Mouse (Mus musculus) brain, embryonic 14.5 days (tissue): ENCODE data around the gene Hdac7.

Experiments used
- CTCF ChIP-seq: fragments of 200-500 bp; IDR thresholded peaks from 2 replicates; pipeline ENCODE4 v1.5.1; 2012; ENCODE audit warnings: inconsistent platforms, mild to moderate bottlenecking, moderate library complexity, borderline replicate concordance; ENCODE audit not compliant: insufficient read depth, insufficient read length; ENCODE audit errors: extremely low read depth
- POLR2A ChIP-seq: fragments of 200-500 bp; IDR thresholded peaks from 2 replicates; pipeline ENCODE4 v1.6.1; 2012; ENCODE audit warnings: mild to moderate bottlenecking, inconsistent platforms, borderline replicate concordance; ENCODE audit not compliant: poor library complexity, insufficient read depth, insufficient read length, severe bottlenecking; ENCODE audit errors: extremely low read depth

DNA sequence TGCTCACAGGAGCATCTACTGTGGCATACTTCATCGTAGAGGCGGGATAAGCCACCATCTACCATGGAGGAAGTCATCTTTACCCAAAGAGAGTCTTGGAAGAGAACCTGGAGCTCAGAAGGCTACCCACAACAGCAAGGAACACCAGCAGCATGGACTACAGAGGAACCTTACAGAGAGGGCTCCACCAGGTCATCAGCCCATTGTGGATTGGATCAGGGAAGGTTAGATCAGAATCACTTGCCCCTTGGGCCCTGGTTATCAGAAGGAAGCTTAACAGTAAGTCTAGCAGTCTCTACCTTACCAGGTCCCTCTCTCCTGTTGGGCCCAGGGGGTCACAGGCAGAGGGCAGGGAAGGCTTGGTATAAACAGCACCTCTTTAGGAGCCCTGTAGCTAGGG, 5.3 kb downstream of the Hdac7 start:
- TF ChIP-seq POLR2A (no peak), CTCF (no peak)
